Mouse (Mus musculus) bone marrow, adult 2 months (tissue): ENCODE measurements at regions not wholly inside any gene's neighbourhood (a gene's known extent, or its start where the extent isn't known, plus 50 kb on each side); places are given as distances from the start of the nearest gene placed in this dataset.

Experiments
- CTCF ChIP-seq: fragments of 200-500 bp; IDR thresholded peaks from 2 replicates; pipeline ENCODE4 v1.5.1; 2011; ENCODE audit warnings: low read length, control low read depth; ENCODE audit not compliant: control insufficient read depth, insufficient read depth
- POLR2A ChIP-seq: fragments of 200-500 bp; IDR thresholded peaks from 2 replicates; pipeline ENCODE4 v1.6.1; 2011; ENCODE audit warnings: low read depth, mild to moderate bottlenecking, control low read depth, low read length, borderline replicate concordance; ENCODE audit not compliant: control insufficient read depth

DNA sequence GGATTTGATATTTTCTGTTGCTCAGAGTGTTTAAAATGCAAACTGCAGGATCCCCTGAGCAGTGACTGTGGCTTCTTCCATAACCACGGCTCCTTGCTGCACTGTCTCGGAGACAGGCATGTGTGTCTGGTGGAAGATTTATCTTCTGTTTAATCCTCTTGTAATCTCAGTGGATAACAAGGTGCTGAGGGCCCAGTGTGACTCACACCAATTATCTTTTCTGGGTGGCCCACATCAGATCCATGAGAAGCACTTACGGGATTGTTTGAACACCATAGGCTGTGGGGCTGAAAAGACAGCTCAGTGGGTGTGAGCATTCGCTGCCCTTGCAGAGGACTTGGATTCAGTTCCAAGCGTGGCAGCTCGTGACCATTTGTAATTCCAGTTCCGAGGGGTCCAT lies 101.2 kb upstream of the Sh3bp4 start:
- TF ChIP-seq POLR2A, result no peak
- TF ChIP-seq CTCF, result no peak
